Mouse (Mus musculus) spleen, postnatal 14 days (tissue): Measurements from ENCODE around the gene Rasl11a.
"Not testable (repeated sequence)": the region's sequence is repeated elsewhere in the genome, so short reads cannot be mapped to it uniquely, and the experiment has no call there.

Experiments used
- DNase-seq, 2 experiments: peaks; one replicate each; pipeline ENCODE4 v3.0.0; 2021 to 2022; ENCODE audit warnings: low spot score in 2 of 2

The Rasl11a gene

DNA sequence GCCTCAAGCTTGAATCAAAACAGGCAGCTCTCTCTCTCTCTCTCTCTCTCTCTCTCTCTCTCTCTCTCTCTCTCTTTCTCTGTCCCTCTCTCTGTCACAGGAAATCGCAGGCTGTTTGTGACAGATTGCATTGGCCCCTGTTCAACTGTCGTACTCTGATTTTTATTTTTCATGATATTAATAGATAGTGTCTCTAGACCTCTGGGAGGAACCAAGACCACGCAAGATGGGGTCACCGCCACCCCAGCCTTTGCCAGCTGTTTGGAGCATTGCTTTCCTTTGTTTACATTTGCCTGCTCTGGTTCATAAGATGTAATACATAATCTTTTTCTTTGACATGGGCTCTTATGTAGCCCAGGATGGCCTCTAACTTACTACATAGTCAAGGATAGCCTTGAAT is 2.9 kb upstream of the Rasl11a start:
- DNase-seq: no peak

DNA sequence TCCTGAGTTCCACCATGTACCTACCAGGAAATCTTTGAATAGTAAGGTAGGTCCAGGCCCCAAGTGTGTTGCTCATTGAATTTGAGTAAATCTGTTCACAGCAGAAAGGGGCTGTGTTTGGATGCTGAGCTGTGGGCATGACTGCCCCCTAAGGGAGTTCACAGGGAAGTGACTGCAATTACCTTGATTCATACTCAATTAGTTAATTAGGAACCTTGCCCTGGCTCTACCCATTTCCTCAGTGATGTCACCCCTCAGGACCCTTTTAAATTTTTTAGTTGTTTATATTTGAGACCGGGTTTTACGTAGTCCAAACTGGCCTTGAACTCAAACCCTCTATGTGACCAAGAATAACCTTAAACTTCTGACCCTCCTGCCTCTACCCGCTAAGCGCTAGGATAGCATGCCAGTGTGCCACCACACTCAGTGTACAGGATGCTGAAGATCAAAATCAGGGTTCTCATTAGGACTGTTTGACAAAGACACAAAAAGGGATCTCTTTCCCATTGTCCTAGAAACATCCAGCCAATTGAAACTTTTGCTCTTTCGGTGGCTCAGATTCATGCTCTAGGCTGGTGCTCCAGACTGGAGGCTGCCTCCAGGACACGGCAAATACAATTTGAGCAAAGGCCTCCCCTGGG is 450 bp upstream of the Rasl11a start:
- DNase-seq: no peak

DNA sequence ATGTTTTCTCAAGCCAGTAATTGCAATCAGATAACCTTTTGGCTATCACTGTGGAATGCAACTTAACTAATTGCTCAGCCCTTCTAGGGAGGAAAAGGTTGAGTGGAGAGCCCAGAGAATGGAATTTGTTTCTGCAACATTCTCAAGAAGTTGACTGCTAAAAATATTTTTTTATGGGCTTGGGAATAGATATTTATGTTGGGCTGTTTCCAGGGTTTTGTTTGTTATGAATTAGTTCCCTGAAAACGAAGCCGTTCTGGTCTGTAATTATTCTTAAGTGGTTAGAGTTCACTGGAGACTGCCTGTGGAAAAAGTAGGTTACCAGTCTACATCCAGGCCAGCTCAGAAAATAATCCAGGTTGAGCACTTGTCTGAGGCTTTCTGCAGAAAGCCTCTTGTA is 1.6 kb downstream of the Rasl11a start:
- no peak for DNase-seq

DNA sequence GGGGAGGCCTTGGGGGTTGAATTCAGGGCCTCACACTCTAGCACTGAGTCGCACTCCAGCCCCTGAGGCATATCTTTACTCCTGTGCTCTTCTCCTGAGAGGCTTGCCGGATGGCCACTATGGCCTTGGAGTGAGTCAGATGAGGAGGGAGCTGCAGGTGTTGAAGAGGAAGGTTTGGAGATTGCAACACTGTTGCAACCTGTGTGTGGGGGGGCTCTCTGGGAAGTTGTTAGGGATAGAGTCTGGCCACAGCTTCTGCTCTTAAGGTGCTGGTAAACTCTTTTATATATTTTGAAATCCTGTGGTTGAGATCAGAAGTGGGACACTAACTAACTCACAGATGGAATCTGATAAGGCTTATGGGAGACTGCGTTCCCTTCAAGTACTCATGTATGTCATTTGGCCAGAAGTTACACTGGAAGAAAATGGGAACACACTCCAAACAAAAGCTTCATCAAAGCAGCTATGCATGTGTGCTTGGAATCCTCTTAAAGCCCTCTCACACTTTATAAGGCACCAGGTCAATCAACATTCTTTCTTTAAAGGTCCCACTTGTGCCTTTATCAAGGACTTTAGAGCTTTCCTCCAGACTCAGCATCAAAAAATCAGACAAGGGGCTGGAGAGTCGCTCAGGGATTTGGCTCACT is 4.2 kb downstream of the Rasl11a start:
- no peak for DNase-seq

DNA sequence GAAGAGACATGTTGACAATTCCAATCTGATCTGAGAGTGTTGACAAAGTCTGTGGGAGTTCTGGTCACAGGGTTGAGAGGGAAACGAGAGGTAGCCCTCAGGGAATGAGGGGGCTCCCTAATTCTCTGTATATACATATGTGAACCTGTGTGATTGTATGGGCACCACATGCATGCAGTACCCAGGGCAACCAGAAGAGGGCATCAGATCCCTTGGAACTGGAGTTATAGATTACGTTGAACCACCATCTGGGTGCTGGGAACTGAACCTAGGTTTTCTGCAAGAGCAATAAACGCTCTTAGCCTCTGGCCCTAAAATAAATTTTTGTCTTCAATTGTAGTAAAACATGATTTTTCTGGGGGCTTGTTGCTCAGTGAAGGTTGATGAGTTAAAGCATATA is 11.2 kb downstream of the Rasl11a start:
- DNase-seq: no peak

DNA sequence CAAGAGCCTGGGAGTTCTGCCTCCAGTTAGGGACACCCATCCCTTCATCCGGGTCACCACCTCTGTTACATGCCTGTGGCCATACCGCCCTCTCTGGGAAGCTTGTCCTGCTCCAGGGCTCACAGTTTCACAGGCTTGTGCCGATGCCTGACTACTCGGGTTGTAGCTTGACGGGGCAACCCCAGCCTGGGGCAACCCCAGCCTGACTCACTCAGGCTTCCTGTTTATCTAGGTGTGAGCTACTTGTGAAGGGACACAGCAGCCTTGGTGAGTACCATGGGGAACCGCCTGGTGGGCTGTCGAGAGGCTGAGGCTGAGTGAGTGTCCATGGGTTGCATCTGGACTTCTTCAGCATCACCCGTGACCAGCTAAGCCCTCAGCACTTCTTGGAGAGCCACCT is 12.7 kb downstream of the Rasl11a start:
- no peak for DNase-seq

DNA sequence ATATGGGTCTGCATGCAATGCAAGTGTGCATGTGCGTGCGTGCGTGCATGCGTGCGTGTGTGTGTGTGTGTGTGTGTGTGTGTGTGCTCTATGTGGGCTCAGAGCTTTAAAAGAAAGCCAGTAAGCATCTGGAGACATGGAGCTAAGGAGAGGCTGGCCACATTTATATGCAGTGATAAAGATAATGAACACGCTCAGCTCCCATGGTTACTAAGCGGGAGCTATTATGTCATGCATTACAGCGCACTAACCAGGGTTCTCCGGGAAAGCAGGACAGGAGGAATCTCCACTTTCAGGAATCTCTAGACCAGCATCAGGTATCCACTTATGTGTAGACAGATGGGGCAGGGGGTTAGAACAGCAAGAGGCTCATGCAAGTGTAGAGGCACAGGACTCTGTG is 13.9 kb downstream of the Rasl11a start:
- DNase-seq: no peak

DNA sequence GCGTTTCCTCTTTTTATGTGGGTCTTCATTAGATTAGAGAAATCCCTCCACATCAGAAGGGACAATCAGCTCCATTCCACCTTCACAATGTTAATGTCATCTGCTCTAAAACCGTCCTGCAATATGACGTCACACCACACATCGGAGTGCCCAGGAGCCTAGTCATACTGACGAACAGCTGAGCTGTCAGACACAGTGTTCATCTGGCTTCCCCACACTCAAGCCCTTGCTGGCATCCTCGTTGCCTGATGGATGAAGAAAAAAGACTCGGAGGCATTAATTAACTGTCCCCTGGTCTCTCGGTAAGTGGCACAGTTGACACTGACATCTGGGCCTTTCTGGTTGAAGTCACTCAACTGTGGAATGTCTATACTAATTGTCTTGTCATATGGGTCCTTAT is 14.4 kb downstream of the Rasl11a start:
- no peak for DNase-seq

DNA sequence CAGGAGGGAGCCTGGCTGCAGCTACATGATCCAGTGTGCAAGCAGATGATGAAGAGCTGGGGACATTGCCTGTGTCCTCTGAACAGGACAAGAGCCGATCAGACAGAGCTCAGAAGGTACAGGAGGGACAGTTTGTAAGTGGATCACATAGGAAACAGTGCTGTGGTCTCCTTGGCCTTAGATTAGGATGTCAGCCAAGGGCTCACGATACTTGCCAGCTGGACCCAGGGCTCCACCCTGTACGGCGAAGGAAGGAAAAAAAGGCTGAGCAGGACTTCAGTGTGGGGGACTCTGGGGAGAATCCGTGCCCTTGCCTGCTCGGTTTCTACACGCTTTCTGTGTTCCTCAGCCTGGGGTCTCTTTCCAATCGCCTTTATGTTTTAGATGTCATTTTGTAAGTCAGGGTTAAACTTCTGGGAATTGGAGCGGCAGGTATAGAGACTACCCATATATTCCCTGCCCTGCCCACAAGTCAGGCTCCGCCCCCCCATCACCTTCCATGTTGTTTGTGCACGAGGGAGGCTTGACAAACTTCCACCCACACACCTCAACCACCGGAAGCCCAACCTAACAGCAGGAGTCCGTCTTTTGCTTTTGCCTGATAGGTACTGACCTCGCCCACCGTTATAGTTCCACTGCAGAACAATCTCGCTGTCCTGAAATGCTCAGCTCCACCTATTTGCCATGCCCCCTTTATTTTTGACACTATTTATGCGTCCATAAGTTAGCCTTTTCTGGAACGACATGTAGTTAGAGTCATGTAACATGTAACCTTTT is 15.5 kb downstream of the Rasl11a start:
- DNase-seq: no peak

DNA sequence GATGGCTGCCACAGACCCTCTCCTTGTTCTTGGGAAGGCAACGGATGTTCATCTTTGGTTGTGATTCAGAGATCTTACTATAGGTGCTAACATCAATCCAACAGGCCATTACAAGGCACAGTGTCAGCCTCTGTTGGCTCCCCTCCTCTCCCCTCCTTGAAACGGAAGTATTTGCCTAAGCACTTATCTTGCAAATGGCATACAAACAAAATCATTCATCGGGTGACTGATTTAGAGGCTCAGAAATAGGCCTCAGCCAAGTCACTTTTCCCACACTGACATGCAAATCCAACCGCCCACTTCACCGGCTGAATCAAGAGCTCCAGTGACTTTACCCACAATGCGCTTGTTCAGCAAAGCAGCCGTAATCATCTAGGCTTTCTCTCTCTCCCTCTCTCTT is 16.7 kb downstream of the Rasl11a start:
- no peak for DNase-seq

DNA sequence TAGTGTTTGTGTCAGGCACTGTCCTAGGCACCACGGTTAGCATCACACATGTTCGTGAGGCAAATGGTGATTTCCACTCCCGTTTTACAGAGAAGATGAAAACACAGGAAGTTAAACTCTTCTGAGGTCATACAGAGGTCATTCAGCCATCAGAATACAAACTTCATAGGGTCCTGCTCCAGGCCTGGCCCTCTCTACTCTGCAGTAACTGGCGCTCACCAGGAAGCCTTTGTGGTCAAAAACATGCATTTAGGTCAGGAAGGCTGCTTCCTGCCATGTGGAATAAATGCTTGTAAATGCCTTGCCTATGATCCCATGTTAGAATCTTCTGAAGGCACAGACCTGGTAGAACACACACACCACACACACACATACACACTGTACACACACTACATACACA is 20.6 kb downstream of the Rasl11a start:
- no peak for DNase-seq

DNA sequence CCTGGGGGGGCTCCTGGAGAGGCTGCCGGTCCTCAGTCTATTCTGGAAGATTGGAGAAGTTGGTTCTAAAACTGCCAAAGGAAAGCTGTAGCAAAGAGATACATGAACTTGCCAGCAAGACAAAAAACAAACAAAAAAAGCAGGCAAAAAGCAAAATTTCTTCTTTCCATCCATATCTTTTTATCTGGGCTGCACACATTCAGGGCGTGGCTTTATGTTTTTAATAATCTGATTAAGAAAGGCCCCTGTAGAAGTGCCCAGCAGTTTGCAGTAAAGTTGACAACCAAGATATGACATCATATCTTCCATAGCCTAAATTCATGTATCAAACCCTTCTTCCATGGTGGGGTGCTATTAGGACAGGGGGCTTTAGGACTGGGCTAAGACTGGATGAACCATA is 21.4 kb downstream of the Rasl11a start:
- no peak for DNase-seq

DNA sequence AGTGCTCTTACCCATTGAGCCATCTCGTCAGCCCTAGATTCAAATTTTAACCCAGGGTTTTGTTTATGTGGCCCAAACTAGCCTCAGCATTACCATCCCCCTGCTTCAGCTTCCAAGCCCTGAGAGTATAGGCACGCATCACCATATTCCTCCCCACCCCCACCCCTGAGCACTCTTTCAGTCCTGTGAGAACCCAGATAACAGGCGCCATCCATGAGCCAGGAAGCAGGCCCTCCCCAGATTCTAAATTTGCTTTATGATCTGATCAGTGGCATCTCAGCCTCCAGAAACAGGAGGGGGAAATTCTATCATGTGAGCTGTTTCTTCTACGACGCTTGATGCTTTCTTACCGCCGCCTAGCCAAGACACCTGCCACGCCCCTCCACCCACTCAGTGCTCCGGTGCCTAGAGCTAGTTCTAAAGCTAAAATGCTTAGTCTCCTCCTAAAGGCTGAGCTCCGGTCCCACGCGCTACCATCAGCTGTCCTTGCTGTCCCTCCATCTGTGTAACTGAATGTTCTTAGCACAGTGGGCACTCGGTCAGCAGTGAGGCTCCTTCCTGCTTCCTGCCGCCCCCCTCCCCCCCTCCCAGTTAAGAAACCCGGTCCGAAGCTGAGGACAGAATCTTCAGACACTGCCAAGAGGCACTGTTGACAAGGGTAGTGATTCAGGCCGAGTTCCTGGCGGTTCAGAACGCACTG is 22.5 kb downstream of the Rasl11a start:
- DNase-seq: peak; percentile 15 to 31

DNA sequence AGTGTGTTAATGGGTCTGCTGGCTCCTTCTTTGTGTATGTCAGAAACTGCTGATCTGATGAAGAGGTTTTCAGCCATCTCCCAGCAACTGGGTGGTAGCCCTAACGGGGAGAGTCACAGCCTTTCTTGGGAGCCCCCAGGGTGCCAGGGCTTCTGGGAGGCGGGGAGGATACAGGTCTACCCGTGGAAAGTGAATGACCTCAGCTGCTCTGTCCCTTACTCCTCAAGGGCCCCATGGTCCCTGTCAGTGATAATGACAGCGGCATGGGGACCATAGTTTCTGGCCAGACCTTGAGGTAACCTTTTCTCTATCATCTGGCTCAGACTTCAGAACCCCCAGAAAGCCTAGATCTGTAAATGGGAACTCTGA is 23.1 kb downstream of the Rasl11a start:
- no peak for DNase-seq

DNA sequence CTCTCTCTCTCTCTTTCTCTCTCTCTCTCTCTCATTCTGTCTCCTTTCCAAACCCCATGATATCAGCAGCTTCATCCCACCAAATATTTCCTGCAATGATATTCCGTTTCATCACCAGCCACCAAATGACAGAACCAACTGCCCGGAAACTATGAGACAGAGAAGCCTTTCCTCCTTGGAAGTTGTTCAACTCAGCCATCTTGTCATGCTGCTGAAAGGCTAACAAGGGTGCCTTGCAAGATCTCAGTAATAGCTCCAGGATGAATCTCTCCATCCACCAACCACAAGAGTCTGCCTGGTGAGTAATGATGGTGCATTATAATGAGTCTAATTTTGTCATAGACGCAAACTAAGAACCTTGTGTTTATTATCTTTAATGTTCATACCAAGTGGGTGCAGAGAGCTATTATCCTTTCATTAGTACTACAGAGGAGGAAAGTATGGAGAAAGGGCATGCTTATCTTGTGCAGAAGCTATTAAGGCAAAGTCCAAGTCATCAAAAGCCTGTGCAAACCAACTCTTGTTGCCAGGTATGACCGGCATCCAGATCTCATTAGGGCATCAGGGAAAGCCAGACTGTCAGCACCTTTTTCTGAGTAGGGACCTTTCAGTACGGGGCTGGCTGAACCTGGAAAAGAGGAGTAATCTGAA is 28.2 kb downstream of the Rasl11a start:
- no peak for DNase-seq

DNA sequence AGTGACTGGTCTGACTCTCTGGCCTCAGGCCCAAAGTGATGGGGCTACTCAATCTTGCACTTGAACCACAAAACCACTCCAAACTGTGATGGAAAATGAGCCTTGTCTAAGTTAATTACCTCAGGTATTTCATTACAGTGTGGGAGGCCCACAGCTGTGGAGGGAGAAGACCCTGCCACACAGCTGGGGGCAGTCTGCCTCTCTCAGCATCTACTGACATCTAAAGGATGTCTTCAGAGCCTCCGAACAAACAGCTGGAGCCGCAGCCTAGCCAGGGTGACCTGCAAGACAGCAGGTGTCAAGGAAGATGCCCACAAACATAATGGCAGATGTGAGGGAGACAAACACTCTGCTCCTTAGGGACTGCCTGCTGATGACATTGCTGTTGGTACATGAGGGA is 31.2 kb downstream of the Rasl11a start:
- no peak for DNase-seq

DNA sequence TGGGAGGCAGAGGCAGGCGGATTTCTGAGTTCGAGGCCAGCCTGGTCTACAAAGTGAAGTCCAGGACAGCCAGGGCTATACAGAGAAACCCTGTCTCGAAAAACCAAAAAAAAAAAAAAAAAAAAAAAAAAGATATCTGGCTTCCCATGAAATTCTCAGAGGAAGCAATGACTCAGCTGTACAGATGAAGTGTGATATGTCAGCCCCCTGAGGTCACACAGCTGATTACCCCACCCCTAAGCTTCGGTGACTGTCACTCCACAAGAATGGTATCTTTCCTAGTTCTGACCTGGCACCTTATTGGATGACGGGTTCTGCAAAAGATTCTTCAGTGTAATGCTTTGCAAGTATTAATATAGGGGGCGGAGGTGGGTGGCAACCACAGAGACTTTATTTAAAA is 33.0 kb downstream of the Rasl11a start:
- not testable (repeated sequence) for DNase-seq

DNA sequence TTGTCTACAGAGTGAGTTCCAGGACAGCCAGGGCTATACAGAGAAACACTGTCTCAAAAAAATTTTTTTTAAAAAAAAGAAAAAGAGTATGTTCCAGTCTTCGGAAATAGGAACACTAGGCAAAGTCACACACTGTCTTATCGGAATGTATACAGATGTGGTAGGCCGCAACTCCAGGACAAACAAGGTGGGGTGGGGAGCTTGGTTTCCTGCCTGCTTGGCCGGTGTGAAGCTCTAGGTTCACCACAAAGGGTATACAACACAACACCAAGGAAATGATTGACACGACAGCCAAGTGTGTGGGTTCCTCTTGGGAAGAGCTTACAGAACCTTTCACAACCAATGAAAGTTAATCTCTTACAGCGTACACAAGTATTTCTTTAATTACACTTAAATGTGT is 37.4 kb downstream of the Rasl11a start:
- DNase-seq: no peak

DNA sequence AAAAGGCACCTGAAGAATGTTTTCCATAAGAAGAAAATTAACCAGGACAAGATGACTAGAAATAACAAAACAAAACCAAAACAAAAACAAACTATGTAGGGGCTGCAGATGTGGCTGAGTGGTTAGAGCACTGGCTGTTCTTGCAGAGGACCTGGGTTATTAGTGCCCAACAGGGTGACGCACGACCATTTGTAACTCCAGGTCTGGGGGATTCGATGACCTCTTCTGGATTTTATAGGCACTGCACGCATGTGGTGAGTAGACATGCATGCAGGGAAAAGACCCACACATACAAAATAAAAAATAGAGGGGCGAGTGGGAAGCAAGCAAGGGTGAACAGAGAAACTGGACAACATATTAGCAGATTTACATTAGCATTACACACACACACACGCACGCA is 38.2 kb downstream of the Rasl11a start:
- DNase-seq: no peak

DNA sequence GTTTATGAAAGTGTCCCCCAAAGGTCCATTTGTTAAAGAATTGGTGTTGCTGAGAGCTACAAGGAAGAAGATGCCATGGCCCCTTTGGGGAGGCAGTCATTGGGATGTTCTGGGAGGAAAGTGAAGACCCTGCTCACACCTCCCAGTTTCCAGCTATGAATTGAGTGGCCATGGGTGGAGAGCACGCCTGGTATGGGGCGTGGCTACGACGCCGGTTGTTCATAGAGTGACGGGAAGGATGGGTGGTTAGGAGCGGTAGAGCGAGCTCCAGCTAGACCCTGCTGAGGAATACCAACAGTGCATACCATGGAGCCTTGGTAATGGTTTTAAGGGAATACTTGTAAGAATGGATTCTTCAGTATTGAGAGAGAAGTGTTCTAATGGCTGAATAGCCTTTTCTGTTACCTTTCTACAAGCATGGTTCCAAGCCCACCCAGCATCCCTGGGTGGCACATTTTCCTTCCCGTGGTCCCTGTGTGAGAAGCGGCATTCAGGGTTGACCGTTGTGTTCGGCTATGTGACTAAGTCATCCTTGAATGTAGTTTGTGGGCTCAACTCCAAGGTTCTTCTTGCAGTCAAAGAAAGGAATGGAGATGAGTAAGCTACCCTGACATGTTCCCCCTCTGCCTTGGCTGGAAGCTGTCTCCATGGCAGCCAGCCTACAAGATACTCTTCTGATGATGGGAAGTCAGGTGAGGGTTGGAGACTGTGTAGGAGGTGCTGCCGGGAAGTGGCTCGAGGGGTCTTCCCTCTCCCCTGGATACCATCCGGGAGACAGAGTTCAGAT is 38.8 kb downstream of the Rasl11a start:
- DNase-seq: no peak

DNA sequence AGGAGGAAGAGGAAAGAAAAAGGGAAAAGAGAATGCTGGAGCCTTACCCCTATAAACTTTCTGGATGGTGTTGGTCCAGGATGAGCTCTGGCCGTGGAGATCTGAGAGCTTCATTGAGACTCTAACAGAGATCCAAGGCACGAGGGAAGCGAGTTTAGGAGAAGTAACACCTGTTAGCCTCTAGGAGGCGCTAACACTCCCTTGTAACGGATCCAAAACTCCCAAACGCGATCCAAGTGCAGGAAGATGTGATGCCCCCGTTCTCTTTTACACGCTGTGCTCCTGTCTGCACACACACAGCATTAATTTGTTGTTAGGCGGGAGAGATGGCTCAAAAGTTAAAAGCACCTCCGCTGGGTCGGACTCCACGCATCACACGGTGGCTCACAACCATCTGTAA is 46.3 kb downstream of the Rasl11a start:
- no peak for DNase-seq
